ENCODE assay signal across 8 mouse cellular contexts in the genomic region with DNA sequence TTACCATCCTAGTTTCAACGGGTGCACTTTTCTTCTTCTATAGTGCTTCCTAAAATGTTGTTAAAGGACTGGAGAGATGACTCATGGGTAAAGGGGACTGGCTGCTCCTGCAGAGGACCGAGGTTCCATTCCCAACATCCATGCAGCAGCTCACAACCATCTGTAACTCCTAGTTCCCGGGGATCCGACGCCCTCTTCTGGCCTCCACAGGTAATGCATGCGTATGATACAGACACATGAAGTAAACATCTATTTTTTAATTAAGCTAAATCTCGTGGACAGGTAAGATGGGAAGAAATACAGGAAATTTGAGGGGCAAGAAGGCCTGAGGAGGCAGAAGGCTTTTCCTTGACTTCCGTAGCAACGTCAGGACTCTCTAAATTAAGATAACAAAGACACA. TPM values are rescaled to one million over a fixed set of nuclear protein-coding genes. Genes with fewer than 3 reads are reported as not detected.
DNase-seq lines count a peak whose midpoint lies in the region; ATAC-seq and TF ChIP-seq lines count a peak whose summit lies in the region.

No protein-coding gene starts in this region.

- WGBS in bone marrow, adult 2 months = 36% methylated on average over 9 of the region's 9 CpGs
- WGBS in spleen, adult 2 months = 36% methylated on average over 9 of the region's 9 CpGs
- 39% methylated on average over 9 of the region's 9 CpGs for WGBS in forebrain, embryonic 13.5 days

- TF ChIP-seq CTCF in bone marrow, adult 2 months (IDR thresholded peaks at IDR 0.05; ENCODE audit: control insufficient read depth, insufficient read depth, low read length) = peak; percentile 57
- TF ChIP-seq CTCF in spleen, adult 2 months (IDR thresholded peaks at IDR 0.05; ENCODE audit: extremely low read depth, insufficient read depth, insufficient read length, insufficient replicate concordance) = peak; percentile 26; the same call in 1 of the 2 replicates

- ATAC-seq in forebrain, embryonic 13.5 days = no peak

- no peak overlapping the region for H3K4me2 ChIP-seq in forebrain, embryonic 13.5 days

- peaks cover 3% of the 10 kb centered on the region; the same call in 1 of the 2 replicates for H3K4me1 ChIP-seq in bone marrow, adult 2 months (ENCODE audit: control insufficient read depth, insufficient read depth, low read length)
- H3K4me1 ChIP-seq in spleen, adult 2 months (ENCODE audit: control insufficient read depth, insufficient read depth, insufficient read length) = peaks cover 5% of the 10 kb centered on the region; the same call in 1 of the 2 replicates
- H3K4me1 ChIP-seq in forebrain, embryonic 13.5 days = peaks cover 12% of the 10 kb centered on the region

- TF ChIP-seq POLR2A in bone marrow, adult 2 months (IDR thresholded peaks at IDR 0.05; ENCODE audit: borderline replicate concordance, control insufficient read depth, low read depth, low read length) = no peak
- no peak for TF ChIP-seq POLR2A in spleen, adult 2 months (IDR thresholded peaks at IDR 0.05; ENCODE audit: low read depth, low read length)

- peak; percentile 55 for DNase-seq in kidney, adult 11 months
- DNase-seq in kidney, postnatal 14 days = no peak
- peak; percentile 57 to 71 for DNase-seq in kidney, postnatal 25 days
- DNase-seq in spleen, adult 2 months (ENCODE audit: low read depth in 1 of 2, low spot score in 2 of 2) = peak in 1 of 2 experiments; percentile 36
- no peak for DNase-seq in urinary bladder, postnatal 36 days (ENCODE audit: low spot score in 2 of 2)
- DNase-seq in adrenal gland, adult 8-10 months = no peak

- no peaks in the 10 kb centered on the region for H3K9me3 ChIP-seq in forebrain, embryonic 13.5 days (replicated peaks)

- no peaks in the 10 kb centered on the region for H3K36me3 ChIP-seq in spleen, adult 2 months (ENCODE audit: control insufficient read depth, insufficient read depth, low read length)
- H3K36me3 ChIP-seq in forebrain, embryonic 13.5 days (ENCODE audit: poor library complexity, severe bottlenecking) = no peaks in the 10 kb centered on the region

- H3K27me3 ChIP-seq in spleen, adult 2 months (ENCODE audit: control insufficient read depth, insufficient read depth, low read length) = no peaks in the 10 kb centered on the region
- 0 out of 2 replicates have a peak, but pooled peaks cover 3% of the 10 kb centered on the region for H3K27me3 ChIP-seq in forebrain, embryonic 13.5 days

- no peak overlapping the region for H3K9ac ChIP-seq in forebrain, embryonic 13.5 days

- no peak overlapping the region for H3K27ac ChIP-seq in bone marrow, adult 2 months (ENCODE audit: control insufficient read depth, insufficient read depth, low read depth, low read length, poor library complexity)
- H3K27ac ChIP-seq in spleen, adult 2 months (ENCODE audit: insufficient read depth, low read length) = no peak overlapping the region
- no peak overlapping the region for H3K27ac ChIP-seq in forebrain, embryonic 13.5 days

- H3K4me3 ChIP-seq in bone marrow, adult 2 months (replicated peaks; ENCODE audit: control insufficient read depth, low read depth, low read length) = no peak overlapping the region
- no peak overlapping the region for H3K4me3 ChIP-seq in spleen, adult 2 months (ENCODE audit: extremely low read depth, insufficient read depth, insufficient read length)
- no peak overlapping the region for H3K4me3 ChIP-seq in forebrain, embryonic 13.5 days

RNA-seq across cellular contexts. Expression of gene Katnal1, which starts 29.2 kb away (rescaled TPM):
- 10.1 and 11.1 TPM in 2 replicates for polyA plus RNA-seq in bone marrow, adult 2 months (2011; ENCODE audit: insufficient read depth, insufficient read length, low replicate concordance, missing spikeins)
- 2.4 and 2.5 TPM in 2 replicates for polyA plus RNA-seq in spleen, adult 2 months (2012; rRNA removed)
- polyA plus RNA-seq in forebrain, embryonic 13.5 days (2015; fragmentation: Nextera tagmentation; extraction: Ambion mirVana) = 31.6 and 38.5 TPM in 2 replicates
- total RNA-seq in adrenal gland, adult 8-10 months (2022) = 10 to 100 TPM in 3 of 4 experiments, 1 to 10 TPM in 1; 9.6 to 19.8 (median 13.2) TPM

RNA-seq across cellular contexts. Expression of gene Gm42791, which starts 36.6 kb away (rescaled TPM):
- 8.4 TPM in 1 of 2 replicates, not detected in the other for polyA plus RNA-seq in bone marrow, adult 2 months (2011; ENCODE audit: insufficient read depth, insufficient read length, low replicate concordance, missing spikeins)
- not detected in 2 replicates for polyA plus RNA-seq in spleen, adult 2 months (2012; rRNA removed)
- polyA plus RNA-seq in forebrain, embryonic 13.5 days (2015; fragmentation: Nextera tagmentation; extraction: Ambion mirVana) = 3.5 and 10.1 TPM in 2 replicates
- total RNA-seq in adrenal gland, adult 8-10 months (2022) = 1 to 10 TPM; 1.7 to 6.9 (median 5.2) TPM

Comparison
In these comparisons a context has a peak if more than half of its experiments do, and no peak if none do; other contexts are left out.
1. DNase-seq: peak in kidney, adult 11 months (single experiment) and kidney, postnatal 25 days (2 of 2); none in kidney, postnatal 14 days (single experiment), urinary bladder, postnatal 36 days (0 of 2) and adrenal gland, adult 8-10 months (single experiment).